Mouse (Mus musculus) hindbrain, embryonic 10.5 days (tissue): ENCODE results near the gene Igfbpl1. TPM values are rescaled to one million over a fixed set of nuclear protein-coding genes. Genes with fewer than 3 reads are reported as not detected.

Experiments used
- DNase-seq: peaks from one replicate; pipeline ENCODE4 v3.0.0-alpha.2; 2017; ENCODE audit warnings: low spot score
- H3K27ac ChIP-seq: fragments of 300-500 bp; sonication (generic); 2 replicates; pipeline ENCODE4 v1.5.1; 2016; ENCODE audit warnings: mild to moderate bottlenecking, moderate library complexity
- H3K27me3 ChIP-seq: fragments of 300-500 bp; sonication (generic); 2 replicates; pipeline ENCODE4 v1.6.1; 2016; ENCODE audit warnings: mild to moderate bottlenecking; ENCODE audit not compliant: poor library complexity, insufficient read depth, severe bottlenecking
- H3K36me3 ChIP-seq: fragments of 300-500 bp; sonication (generic); 2 replicates; pipeline ENCODE4 v1.6.1; 2016; ENCODE audit warnings: mild to moderate bottlenecking, moderate library complexity
- H3K4me1 ChIP-seq: fragments of 300-500 bp; sonication (generic); replicated peaks from 2 replicates; pipeline ENCODE4 v1.6.1; 2016; ENCODE audit warnings: mild to moderate bottlenecking
- H3K4me3 ChIP-seq: fragments of 300-500 bp; sonication (generic); 2 replicates; pipeline ENCODE4 v1.5.1; 2016; ENCODE audit warnings: mild to moderate bottlenecking, moderate library complexity
- H3K9me3 ChIP-seq: fragments of 300-500 bp; sonication (generic); 2 replicates; pipeline ENCODE4 v1.6.1; 2016; ENCODE audit warnings: mild to moderate bottlenecking, moderate library complexity
- WGBS: fragments of 180-500 bp; shearing (Covaris S2); methylation state at CpG from one replicate; pipeline ENCODE4 v1.1.7; 2016; 5-methylcytosine and 5-hydroxymethylcytosine counted together
- polyA plus RNA-seq: library from polyadenylated mRNA; unstranded; fragments of >200 nt; fragmentation: Nextera tagmentation; extraction: Ambion mirVana; gene quantifications from 2 replicates; pipeline ENCODE4 v1.2.1, GENCODE M21; 2016

Gene Igfbpl1
- polyA plus RNA-seq, 1 experiment from 2014 or later = 56.4 TPM

GRCm38 (mm10) chr4:45764141-45764494 lies 62.6 kb downstream of the Igfbpl1 start:
- WGBS = 8% methylated on average over 10 of the region's 10 CpGs
- no peak for DNase-seq
- Histone ChIP-seq H3K4me1 (peaks cover 66% of the 10 kb centered on the region), H3K9me3 (no peaks in the 10 kb centered on the region), H3K4me3 (peak overlapping the region; percentile 38), H3K27ac (no peak overlapping the region; the same call in 1 of the 2 replicates), H3K27me3 (peaks cover 86% of the 10 kb centered on the region), H3K36me3 (no peaks in the 10 kb centered on the region)

DNA sequence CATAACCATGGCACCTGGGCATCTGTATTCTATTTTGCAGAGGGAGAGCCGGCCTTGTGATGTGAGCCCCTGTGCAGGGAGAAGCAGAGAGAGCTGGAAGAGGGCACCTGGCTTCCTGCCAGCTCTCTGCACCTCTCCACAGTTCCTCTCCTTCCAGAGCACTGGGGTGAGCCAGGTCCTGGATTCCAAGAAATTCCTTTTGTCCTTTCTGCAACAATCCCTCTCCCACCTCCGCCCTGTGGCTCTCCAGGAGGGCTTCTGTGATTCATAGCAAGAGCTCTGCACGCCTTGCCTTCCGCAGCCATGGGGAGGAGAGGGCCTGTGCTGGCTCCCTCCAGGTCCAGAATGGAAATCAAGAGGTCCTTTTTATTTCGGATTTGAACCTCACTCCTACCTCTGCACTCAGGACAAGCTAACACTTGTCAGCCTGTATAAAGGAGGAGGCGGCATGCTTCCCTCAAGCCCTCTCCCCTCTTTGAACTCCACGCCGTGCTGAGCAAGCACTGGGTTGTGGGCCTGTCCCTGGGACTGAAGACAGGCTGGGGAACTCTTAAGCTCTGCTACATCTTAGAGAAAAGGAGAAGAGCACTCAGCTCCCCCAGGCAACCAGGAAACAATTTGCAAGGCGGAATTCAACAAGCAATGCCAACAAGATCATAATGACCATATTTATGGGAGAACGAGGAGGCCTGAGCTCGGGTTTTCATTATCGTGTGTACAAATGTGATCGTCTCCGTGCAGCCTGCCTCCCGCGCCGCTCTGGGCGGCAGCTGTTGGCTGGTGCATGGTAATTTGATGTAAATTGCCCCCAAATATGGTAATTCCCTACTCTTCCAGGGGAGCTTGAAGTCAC lies 63.2 kb downstream of the Igfbpl1 start:
- H3K36me3 ChIP-seq = no peaks in the 10 kb centered on the region
- H3K4me1 ChIP-seq = peaks cover 63% of the 10 kb centered on the region
- H3K9me3 ChIP-seq = no peaks in the 10 kb centered on the region
- WGBS = 6% methylated on average over 18 of the region's 18 CpGs
- peak overlapping the region; percentile 74 for H3K27ac ChIP-seq
- H3K27me3 ChIP-seq = peaks cover 85% of the 10 kb centered on the region
- peak overlapping the region; percentile 38 for H3K4me3 ChIP-seq
- DNase-seq = no peak

- Histone ChIP-seq H3K27ac (no peak overlapping the region), H3K4me3 (no peak overlapping the region), H3K27me3 (peaks cover 76% of the 10 kb centered on the region), H3K36me3 (no peaks in the 10 kb centered on the region), H3K4me1 (peaks cover 64% of the 10 kb centered on the region), H3K9me3 (no peaks in the 10 kb centered on the region)
- 84% methylated on average over 4 of the region's 4 CpGs for WGBS
- no peak for DNase-seq
These were observed 64.1 kb downstream of the Igfbpl1 start for GRCm38 (mm10) chr4:45762600-45762999.

Other genes starting within 250 kb of the Igfbpl1 start
- gene Aldh1b1, start 27.9 kb downstream of the Igfbpl1 start, polyA plus RNA-seq = 7.3 and 7.4 TPM in 2 replicates
- gene Stra6l, start 21.7 kb upstream of the Igfbpl1 start, polyA plus RNA-seq = 0.29 and 0.54 TPM in 2 replicates
- 0.24 and 0.67 TPM in 2 replicates for gene Ccdc180, start 63.4 kb upstream of the Igfbpl1 start, polyA plus RNA-seq
- 8.9 and 9.8 TPM in 2 replicates for gene Tdrd7, start 138.4 kb upstream of the Igfbpl1 start, polyA plus RNA-seq
- 2.9 and 3.4 TPM in 2 replicates for gene Tmod1, start 212.0 kb upstream of the Igfbpl1 start, polyA plus RNA-seq